Mouse (Mus musculus): ENCODE measurements around the gene Bpifa6. TPM values are rescaled to one million over a fixed set of nuclear protein-coding genes. Genes with fewer than 3 reads are reported as not detected.

Gene Bpifa6
- total and polyA plus RNA-seq, 3 experiments, result not detected

DNA sequence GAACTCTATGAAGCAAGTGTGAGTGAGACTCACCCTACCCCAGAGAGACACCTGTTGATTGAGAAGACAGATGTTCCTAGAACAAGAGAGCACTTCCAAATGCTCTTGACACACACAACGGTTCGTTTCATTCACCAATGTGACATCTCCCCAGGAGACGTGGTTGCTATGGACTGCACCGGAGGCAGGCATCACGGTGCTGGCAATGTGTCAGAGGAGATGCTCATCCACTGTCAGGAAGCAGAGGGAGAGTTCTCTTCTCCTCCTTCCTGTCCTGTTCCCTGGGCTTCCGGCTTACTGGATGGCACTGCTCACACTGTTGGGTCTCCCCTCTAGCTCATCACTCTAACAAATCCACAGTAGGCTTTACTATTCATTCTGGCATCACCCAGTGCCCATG, 41.4 kb upstream of the Bpifa6 start:
- H3K36me3 ChIP-seq (ENCODE audit: control insufficient read depth in 1 of 2, insufficient read depth in 2 of 2, low read length in 2 of 2), result no peaks in the 10 kb centered on the region
- no peaks in the 10 kb centered on the region for H3K9me3 ChIP-seq (replicated peaks; ENCODE audit: insufficient read depth, low read length)
- no peak overlapping the region for H3K9ac ChIP-seq (ENCODE audit: control insufficient read depth, low read depth, low read length, poor library complexity, severe bottlenecking)
- no peaks in the 10 kb centered on the region for H3K27me3 ChIP-seq (ENCODE audit: control insufficient read depth in 1 of 2, insufficient read depth in 2 of 2, low read length in 2 of 2)
- no peak for DNase-seq (ENCODE audit: low read depth, low spot score)
- no peaks in the 10 kb centered on the region for H3K79me2 ChIP-seq (ENCODE audit: control insufficient read depth, insufficient read depth, low read length, poor library complexity)
- no peaks in the 10 kb centered on the region for H3K4me1 ChIP-seq (ENCODE audit: control insufficient read depth in 1 of 2, insufficient read depth in 2 of 2, low read length in 2 of 2)
- no peak overlapping the region for H3K4me3 ChIP-seq (ENCODE audit: control insufficient read depth in 1 of 2, insufficient read depth in 1 of 2, low read depth in 2 of 2, low read length in 2 of 2)
- H3K27ac ChIP-seq (ENCODE audit: control insufficient read depth, low read depth, low read length), result no peak overlapping the region
- no peak for TF ChIP-seq MAFK (IDR thresholded peaks at IDR 0.05; ENCODE audit: borderline replicate concordance, low read depth, low read length)
- TF ChIP-seq SMC3 (IDR thresholded peaks at IDR 0.05; ENCODE audit: low read depth, low read length), result no peak
- TF ChIP-seq ELF1 (IDR thresholded peaks at IDR 0.05; ENCODE audit: low read depth, low read length), result no peak
- no peak for TF ChIP-seq GATA1 (IDR thresholded peaks at IDR 0.05; ENCODE audit: low read depth, low read length)
- no peak for TF ChIP-seq TCF12 (IDR thresholded peaks at IDR 0.05; ENCODE audit: low read depth, low read length)
- no peak for TF ChIP-seq MYB (IDR thresholded peaks at IDR 0.05; ENCODE audit: low read depth, low read length)
- no peak for TF ChIP-seq CHD1 (IDR thresholded peaks at IDR 0.05; ENCODE audit: low read depth, low read length)
- TF ChIP-seq ZMIZ1 (IDR thresholded peaks at IDR 0.05; ENCODE audit: low read depth, low read length), result no peak
- TF ChIP-seq ZC3H11A (IDR thresholded peaks at IDR 0.05; ENCODE audit: low read depth, low read length), result no peak
- no peak for TF ChIP-seq E2F4 (IDR thresholded peaks at IDR 0.05; ENCODE audit: borderline replicate concordance, low read depth, low read length)
- TF ChIP-seq MEF2A (IDR thresholded peaks at IDR 0.05; ENCODE audit: extremely low read depth, insufficient replicate concordance, low read depth, low read length, poor library complexity, severe bottlenecking), result no peak
- TF ChIP-seq EP300 (IDR thresholded peaks at IDR 0.05; ENCODE audit: low read depth in 1 of 2, low read length in 2 of 2), result no peak

DNA sequence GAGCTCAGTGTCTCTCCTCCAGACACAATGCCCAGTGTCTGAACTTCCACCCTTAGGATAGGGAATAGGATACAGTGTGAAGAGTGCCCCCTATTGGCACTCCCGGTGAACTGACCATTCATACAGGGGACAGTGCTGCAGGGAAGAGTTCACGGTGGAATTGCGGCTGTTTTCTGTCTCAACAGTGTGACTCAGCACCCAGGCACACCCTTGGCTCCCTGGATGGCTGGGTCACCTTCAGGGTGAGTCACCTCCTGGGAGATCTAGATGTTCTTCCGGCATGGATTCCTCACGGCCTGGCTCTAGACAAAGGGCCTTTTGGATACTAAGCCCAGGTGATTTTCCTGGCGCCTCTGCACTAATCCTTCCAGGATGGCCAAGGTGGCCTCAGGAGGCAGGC, 39.4 kb upstream of the Bpifa6 start:
- Histone ChIP-seq H3K27ac (ENCODE audit: control insufficient read depth, low read depth, low read length) (no peak overlapping the region), H3K27me3 (ENCODE audit: control insufficient read depth in 1 of 2, insufficient read depth in 2 of 2, low read length in 2 of 2) (no peaks in the 10 kb centered on the region)
- no peak for DNase-seq (ENCODE audit: low read depth, low spot score)

DNA sequence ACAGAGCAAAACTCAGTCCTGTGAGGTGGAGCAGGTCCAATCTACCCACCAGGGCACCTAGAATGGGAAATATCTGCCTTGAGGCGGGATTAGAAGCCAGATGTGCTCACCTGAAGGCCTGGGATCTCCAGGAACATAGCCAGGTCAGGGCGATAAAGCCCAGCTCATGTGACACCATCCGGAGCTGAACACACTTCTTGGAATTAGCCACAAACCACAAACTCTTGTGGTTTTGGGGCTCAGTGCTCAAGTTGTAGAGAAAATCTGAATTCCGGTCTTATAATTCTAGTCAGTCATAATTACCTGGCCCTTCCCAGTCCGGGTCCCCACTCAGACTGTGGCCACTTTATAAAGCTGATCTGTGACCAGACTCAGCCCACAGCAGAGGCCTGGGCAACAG, 36.9 kb upstream of the Bpifa6 start, which contains the start of gene Bpifb4:
Gene Bpifb4, plus strand, starts transcription at position 370 of the 400 bp plus-strand sequence.
- H3K79me2 ChIP-seq (ENCODE audit: control insufficient read depth, insufficient read depth, low read length, poor library complexity), result no peaks in the 10 kb centered on the region
- H3K36me3 ChIP-seq (ENCODE audit: control insufficient read depth in 1 of 2, insufficient read depth in 2 of 2, low read length in 2 of 2), result no peaks in the 10 kb centered on the region
- H3K27ac ChIP-seq (ENCODE audit: control insufficient read depth, low read depth, low read length), result no peak within 1 kb of the TSS
- no peaks in the 10 kb centered on the region for H3K9me3 ChIP-seq (replicated peaks; ENCODE audit: insufficient read depth, low read length)
- H3K4me3 ChIP-seq (ENCODE audit: control insufficient read depth in 1 of 2, insufficient read depth in 1 of 2, low read depth in 2 of 2, low read length in 2 of 2), result no peak within 1 kb of the TSS
- no peak for DNase-seq (ENCODE audit: low read depth, low spot score)
- H3K27me3 ChIP-seq (ENCODE audit: control insufficient read depth in 1 of 2, insufficient read depth in 2 of 2, low read length in 2 of 2), result no peaks in the 10 kb centered on the region
- H3K4me1 ChIP-seq (ENCODE audit: control insufficient read depth in 1 of 2, insufficient read depth in 2 of 2, low read length in 2 of 2), result no peaks in the 10 kb centered on the region
- H3K9ac ChIP-seq (ENCODE audit: control insufficient read depth, low read depth, low read length, poor library complexity, severe bottlenecking), result no peak within 1 kb of the TSS
- no peak for TF ChIP-seq SMC3 (IDR thresholded peaks at IDR 0.05; ENCODE audit: low read depth, low read length)
- TF ChIP-seq CHD2 (IDR thresholded peaks at IDR 0.05; ENCODE audit: low read length), result no peak
- no peak for TF ChIP-seq NRF1 (IDR thresholded peaks at IDR 0.05; ENCODE audit: insufficient read depth, low read depth, low read length, poor library complexity, severe bottlenecking)
- TF ChIP-seq POLR2A (IDR thresholded peaks at IDR 0.05; ENCODE audit: control insufficient read depth in 1 of 2, insufficient read depth in 1 of 2, low read depth in 1 of 2, low read length in 2 of 2, poor library complexity in 1 of 2), result no peak
- TF ChIP-seq RAD21 (IDR thresholded peaks at IDR 0.05; ENCODE audit: low read depth, low read length), result no peak
- no peak for TF ChIP-seq MAZ (IDR thresholded peaks at IDR 0.05; ENCODE audit: low read depth, low read length)

More for the DNA sequence above, 39.4 kb upstream of the Bpifa6 start:
- Histone ChIP-seq H3K4me3 (ENCODE audit: control insufficient read depth in 1 of 2, insufficient read depth in 1 of 2, low read depth in 2 of 2, low read length in 2 of 2) (no peak overlapping the region), H3K9ac (ENCODE audit: control insufficient read depth, low read depth, low read length, poor library complexity, severe bottlenecking) (no peak overlapping the region), H3K79me2 (ENCODE audit: control insufficient read depth, insufficient read depth, low read length, poor library complexity) (no peaks in the 10 kb centered on the region), H3K36me3 (ENCODE audit: control insufficient read depth in 1 of 2, insufficient read depth in 2 of 2, low read length in 2 of 2) (no peaks in the 10 kb centered on the region), H3K4me1 (ENCODE audit: control insufficient read depth in 1 of 2, insufficient read depth in 2 of 2, low read length in 2 of 2) (no peaks in the 10 kb centered on the region), H3K9me3 (replicated peaks; ENCODE audit: insufficient read depth, low read length) (no peaks in the 10 kb centered on the region)
- TF ChIP-seq MAZ (IDR thresholded peaks at IDR 0.05; ENCODE audit: low read depth, low read length) (no peak), CTCF (IDR thresholded peaks at IDR 0.05 in 2 of 3, conservative IDR thresholded peaks at IDR 0.05 in 1 of 3; ENCODE audit: control insufficient read depth in 1 of 3, insufficient read depth in 1 of 3, low read depth in 2 of 3, low read length in 3 of 3, poor library complexity in 1 of 3, severe bottlenecking in 1 of 3) (peak in 1 of 3 experiments; percentile 26; a peak in 1 of 6 replicates), CHD1 (IDR thresholded peaks at IDR 0.05; ENCODE audit: low read depth, low read length) (no peak), RCOR1 (IDR thresholded peaks at IDR 0.05; ENCODE audit: low read depth, low read length) (no peak)

Data from MEL (cell line).